11 mouse cellular contexts compared by ENCODE assay signal in the genomic region with DNA sequence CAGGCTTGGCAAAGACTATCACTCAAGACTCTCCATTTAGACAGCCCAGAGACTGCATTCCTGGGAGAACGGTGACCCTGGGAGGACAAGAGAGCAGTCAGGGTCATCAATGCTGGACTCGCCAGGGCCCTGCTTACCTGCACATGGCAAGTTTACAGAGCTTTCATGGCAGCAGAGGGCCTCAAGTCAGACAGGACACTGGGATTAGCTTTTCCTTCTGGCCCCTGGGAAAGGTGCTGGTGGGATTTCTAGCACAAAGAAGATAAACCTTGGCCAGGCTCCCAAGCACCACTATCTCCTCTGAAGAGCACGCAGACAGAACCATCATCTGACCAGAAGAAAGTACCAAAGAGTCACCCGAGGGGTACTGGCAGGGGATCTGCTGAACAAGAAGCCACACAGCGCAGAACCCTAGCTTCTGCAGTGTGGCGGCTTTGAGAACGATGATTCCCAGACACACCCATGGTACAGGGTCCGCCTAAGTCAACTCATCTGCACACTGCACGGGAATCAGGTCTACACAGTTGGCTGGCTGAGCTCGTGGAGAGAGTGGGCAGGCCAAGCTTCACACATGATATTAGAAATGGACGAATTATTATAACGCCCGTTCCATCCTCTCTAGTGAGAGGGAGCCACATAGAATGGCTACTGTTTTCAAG. TPM values are rescaled to one million over a fixed set of nuclear protein-coding genes. Genes with fewer than 3 reads are reported as not detected.
"Had no signal": no experiment of that assay in that cellular context is flagged by ENCODE, and none has a peak within 500 bp of the region (broad histone marks: within the 10 kb centered on the region; RNA-seq: fewer than 3 reads in every experiment).

No protein-coding gene starts in this region.

- H3K4me2 ChIP-seq: limb, embryonic 12.5 days; liver, embryonic 13.5 days; lung, embryonic 15.5 days; midbrain, embryonic 13.5 days; stomach, embryonic 15.5 days had no signal

- H3K9me3 ChIP-seq: limb, embryonic 12.5 days; liver, embryonic 13.5 days; lung, embryonic 15.5 days; midbrain, embryonic 13.5 days; stomach, embryonic 15.5 days had no signal

- ATAC-seq: liver, postnatal 0 days; midbrain, embryonic 13.5 days had no signal

- DNase-seq: liver, embryonic 13.5 days; liver, postnatal 0 days; lung, postnatal 14 days; right cerebral cortex, postnatal 14 days; thymus, postnatal 4 days had no signal

- H3K4me1 ChIP-seq: limb, embryonic 12.5 days had no signal

- H3K27ac ChIP-seq: layer of hippocampus, adult 2 months; limb, embryonic 12.5 days; liver, embryonic 13.5 days; lung, embryonic 15.5 days; midbrain, embryonic 13.5 days; stomach, embryonic 15.5 days had no signal

- H3K9ac ChIP-seq: limb, embryonic 12.5 days; liver, embryonic 13.5 days; liver, postnatal 0 days; lung, embryonic 15.5 days; midbrain, embryonic 13.5 days; stomach, embryonic 15.5 days had no signal

- H3K27me3 ChIP-seq: stomach, embryonic 15.5 days had no signal

- H3K36me3 ChIP-seq: limb, embryonic 12.5 days; liver, embryonic 13.5 days; lung, embryonic 15.5 days; midbrain, embryonic 13.5 days; stomach, embryonic 15.5 days had no signal

- H3K4me3 ChIP-seq: layer of hippocampus, adult 2 months; limb, embryonic 12.5 days; liver, embryonic 13.5 days; lung, embryonic 15.5 days; midbrain, embryonic 13.5 days; stomach, embryonic 15.5 days had no signal

RNA-seq across cellular contexts. Expression of gene Casq2, which starts 1.3 kb away (rescaled TPM):
- total RNA-seq: megakaryocyte progenitor cell, adult 5-6 weeks had no signal
